Mouse (Mus musculus): ENCODE results near the gene Supt6.

The Supt6 gene

DNA sequence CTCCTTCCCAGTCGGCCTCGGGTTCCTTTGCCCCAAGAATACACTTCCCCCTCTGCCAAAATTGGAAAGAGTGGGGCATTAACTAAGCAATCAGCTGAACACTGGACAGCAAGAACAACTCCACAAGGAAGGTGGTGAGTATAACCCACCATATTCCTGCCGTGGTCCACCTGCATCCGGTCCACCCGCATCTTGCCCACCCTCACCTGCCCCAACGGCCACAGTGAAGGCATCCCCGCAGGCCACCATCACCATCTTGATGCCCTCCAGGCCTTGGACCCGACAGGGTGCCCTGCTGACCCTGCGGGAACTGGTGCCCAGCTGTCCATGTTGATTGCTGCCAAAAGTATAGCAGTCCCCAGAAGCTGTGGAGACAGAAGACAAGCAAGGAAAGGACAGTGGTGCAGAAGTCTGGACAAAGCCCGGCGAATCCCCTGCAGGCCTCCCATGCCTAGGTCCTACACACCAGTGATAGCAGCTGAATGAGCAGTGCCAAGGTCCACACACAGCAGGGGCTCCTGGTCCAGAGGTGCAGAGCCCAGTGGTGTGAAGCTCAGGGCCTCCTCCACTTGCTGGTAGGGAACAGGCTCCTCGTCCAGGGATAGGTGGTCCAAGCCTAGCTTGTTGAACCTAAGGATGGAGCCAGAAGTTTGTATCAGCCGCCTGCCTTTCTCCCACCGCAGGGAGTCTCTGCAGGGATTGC is 78.4 kb downstream of the Supt6 start:
- no peak for DNase-seq (ENCODE audit: low spot score in 2 of 2)

DNA sequence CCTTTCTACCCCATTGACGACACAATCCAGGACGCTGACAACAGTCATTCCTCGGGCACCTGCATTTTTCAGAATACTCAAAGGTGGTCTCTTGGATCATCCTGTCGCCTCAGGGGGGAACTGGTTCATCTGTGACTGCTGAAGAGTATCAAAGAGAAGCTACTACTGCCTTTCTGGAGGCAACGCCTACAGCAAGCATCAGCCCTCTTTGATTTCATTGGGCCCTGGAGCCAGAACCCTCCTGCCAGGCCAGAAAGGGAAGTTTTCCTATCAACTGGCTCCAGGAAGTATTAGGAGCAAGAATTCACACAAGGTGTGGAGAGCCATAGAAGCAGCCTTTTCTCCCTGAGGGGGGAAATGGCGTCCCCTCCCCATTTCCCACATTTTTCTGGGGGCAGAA is 79.1 kb downstream of the Supt6 start:
- DNase-seq (ENCODE audit: low spot score in 2 of 2), result no peak

DNA sequence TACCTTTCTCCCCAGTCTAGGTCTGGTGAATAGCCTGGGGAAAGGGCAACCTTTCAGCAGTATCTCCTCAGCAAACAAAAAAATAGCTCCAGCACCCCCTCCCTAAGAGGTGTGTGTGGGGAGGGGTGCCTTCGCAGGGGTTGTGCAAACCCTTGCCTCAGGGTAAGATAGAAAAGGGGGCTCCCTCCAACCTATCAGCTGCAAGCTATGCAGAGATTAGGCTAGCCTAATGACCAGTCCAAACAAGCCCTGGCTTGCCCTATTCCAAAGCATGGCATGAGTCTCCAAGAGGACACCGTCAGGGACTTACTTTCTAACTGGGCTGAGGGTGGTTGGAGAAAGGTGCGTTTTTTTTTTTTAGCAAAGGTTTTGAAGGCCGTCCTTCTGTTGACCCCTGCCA is 79.6 kb downstream of the Supt6 start:
- no peak for DNase-seq (ENCODE audit: low spot score in 2 of 2)

DNA sequence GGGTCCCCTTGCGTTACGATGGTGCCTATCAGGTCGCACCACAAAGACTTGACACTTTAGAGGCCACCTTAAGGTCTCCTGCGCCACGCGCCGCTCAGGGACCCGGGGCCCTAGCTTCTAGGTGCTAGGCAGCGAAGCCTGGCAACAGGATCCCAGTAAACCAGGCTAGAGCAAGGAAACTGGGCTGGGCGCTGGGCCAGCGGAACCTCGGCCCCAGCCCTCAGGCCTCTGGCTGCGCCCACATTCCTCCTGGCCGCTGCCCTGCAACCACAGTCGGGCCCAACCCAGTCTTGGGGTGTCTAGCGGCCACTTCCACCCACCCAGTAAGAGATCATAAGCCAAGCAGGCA is 80.1 kb downstream of the Supt6 start:
- DNase-seq (ENCODE audit: low spot score in 2 of 2), result peak in 1 of 2 experiments; percentile 30

DNA sequence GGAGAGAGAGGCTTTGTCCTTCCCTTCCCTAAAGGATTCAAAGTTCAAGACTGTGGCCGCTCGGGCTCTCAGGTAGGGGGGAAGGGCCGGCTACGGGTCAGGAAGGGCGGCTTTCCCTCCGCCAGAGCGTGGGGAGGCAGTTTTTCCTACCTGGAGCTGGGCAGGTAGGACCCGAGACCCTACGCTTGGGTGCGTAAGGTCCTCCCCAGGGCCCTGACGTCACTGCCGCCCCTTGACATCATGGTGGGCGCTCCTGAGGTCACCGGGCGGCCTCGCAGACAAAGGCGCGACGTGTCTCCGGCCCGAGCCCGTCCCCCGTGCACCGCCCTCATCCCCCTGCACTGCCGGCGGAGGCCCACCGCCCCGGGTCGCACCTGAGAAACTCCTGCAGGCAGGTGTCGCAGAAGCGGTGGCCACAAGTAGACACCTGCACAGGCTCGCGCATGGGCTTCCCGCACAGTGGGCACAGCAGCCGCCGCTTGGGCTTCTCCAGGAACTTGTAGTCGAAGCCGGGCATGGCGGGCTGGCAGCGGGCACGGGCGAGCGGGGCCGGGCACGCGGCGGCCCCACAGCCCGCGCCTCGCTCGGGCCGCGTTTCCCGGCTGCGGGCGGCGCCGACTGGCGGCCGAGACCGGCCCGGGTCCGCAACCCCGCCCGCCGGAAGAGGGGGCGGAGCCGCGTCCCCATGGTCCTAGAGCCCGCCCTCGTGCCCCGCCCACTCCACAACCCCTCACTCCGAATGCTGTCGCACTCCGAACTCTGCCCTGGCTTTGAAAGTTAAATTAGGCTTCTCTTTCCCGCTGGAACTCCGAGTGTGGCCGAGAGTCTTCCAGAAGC is 80.6 kb downstream of the Supt6 start, which contains the start of gene Traf4:
Traf4 (minus strand) TSS at position 666 of the 837 bp plus-strand sequence.
- peak; percentile 71 to 74 for DNase-seq (ENCODE audit: low spot score in 2 of 2)

DNA sequence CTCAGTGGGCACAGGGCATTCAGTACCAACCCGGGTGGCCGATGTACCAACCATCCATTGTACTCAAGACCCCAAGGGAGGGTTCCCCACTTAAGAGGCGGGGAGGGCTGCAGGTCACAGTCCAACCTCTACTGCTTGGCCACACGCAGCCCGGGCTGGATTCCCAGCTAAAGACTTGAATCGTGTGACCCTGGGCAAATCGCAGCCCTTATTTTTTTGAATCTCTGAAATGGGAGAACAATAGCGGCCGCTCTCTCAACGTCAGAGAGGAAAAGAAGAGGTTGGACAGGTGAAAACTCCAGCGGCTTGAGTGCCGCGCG is 81.2 kb downstream of the Supt6 start:
- no peak for DNase-seq (ENCODE audit: low spot score in 2 of 2)

DNA sequence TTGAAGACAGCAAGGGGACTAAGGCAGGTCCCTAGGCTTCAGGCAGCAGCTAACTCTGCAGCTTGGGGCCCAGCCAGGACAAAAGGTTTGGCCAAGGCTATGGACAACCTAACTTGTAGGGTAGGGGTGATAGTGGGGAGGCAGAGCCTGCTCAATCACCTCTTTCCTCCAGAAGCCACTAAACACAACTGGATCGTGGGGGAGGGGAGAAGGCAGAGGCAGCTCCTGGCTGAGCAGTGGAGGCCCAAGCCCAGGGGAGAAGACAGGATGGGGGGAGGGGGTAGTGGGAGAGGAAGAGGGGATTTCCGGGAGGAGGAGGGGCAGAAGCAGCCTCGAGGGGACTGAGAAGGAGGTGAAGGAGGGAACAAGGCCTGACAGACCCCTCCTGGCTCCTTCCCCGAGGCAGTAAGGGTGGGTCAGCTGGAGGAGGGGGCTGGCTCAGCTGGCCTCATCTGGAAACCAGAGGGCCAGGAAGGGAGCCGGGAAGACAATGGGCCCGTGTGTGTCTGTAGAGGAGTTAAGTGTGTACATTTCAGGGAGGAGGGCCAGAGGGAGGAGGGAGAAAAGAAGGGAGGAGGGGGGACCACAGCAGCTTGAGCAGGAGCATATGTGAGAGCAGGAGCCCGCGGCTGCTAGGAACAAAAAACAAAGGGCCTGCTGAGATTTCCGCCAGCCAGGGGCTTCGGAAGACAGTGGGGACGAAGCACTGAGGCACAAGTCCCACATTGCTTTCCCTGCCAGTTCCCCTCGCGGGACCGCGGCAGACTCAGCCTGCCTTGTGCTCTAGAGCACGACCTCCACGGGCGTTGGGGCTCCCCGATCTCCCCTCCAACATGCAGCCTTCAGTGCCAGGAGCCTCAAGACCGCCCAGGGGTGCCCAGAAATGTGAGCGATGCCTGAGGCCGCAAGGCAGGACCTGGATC is 81.8 kb downstream of the Supt6 start:
- peak in 1 of 2 experiments; percentile 21 for DNase-seq (ENCODE audit: low spot score in 2 of 2)

DNA sequence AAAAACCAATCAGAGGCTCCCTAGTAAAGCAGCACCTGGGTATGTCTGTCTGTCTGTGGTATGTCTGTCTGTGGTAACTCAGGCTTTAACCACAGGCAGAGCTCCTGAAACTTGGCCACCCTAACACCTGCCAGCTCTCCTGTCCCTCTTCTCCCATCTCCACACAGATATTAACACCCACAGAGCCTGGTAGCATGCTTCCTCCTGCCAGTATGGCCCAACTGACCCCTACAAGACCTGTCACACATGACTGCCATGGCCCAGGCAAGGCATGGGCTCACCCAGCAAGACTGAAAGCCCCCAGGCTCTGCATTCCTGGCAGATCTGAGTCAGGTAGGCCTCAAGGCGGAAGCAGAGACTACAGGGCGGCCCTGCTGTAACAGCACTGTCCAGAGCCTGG is 82.7 kb downstream of the Supt6 start:
- DNase-seq (ENCODE audit: low spot score in 2 of 2), result no peak

DNA sequence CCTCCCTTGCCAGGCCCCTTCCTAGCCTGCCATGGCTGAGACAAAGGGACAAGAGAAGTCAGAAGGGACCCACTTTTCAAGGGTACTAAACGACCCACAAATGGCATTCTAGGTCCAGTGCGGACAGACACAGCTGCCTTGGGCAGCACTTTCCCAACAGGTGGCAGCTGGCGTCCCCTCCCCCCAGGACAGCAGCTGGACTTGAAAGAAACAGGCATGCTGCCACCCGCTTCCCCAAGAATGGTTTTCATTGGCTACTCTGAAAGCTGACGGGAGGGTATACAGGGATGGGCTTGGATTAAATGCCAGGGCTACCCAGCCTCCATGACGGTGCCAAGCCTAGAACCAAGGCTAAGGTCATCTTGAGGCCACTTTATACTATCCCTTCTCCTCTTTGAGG is 83.3 kb downstream of the Supt6 start:
- DNase-seq (ENCODE audit: low spot score in 2 of 2), result no peak

DNA sequence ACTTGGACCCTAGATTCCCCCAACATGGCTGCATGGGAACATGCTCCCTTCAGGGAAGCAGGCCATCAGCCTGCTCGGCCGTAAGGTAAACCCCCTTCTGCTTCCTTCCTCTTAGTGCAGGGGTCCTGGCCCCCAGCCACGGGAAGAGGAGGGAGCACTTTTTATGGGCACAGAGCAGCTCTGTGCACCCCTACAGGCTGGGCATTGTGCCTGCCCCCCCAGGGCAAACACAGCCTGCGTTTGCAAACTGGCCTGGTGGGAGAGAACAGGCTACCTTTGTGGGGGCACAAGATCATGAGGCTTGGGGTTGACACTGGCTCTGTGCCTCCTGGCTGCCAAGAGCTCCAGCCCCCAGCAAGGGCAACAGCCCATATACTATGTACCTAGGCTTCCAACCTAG is 83.8 kb downstream of the Supt6 start:
- no peak for DNase-seq (ENCODE audit: low spot score in 2 of 2)

DNA sequence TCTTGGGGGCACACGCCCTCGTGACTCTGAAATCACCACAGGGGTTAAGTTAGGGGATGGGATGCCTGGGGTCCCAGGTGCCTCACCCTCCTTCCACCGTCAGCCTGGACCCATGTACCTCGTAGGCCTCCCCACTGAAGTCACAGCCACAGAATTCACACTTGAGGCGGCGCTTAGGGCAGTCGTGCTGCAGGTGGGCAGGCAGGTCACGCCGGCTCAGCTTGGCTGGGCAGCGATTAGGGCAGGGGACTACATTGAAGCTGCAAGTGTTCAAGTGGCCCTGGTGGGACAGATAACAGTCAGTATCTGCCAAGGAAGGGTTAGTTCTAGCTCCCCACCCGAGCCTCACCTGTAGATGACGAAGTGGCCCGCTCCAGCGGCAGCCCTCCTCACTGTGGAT is 84.6 kb downstream of the Supt6 start:
- no peak for DNase-seq (ENCODE audit: low spot score in 2 of 2)

DNA sequence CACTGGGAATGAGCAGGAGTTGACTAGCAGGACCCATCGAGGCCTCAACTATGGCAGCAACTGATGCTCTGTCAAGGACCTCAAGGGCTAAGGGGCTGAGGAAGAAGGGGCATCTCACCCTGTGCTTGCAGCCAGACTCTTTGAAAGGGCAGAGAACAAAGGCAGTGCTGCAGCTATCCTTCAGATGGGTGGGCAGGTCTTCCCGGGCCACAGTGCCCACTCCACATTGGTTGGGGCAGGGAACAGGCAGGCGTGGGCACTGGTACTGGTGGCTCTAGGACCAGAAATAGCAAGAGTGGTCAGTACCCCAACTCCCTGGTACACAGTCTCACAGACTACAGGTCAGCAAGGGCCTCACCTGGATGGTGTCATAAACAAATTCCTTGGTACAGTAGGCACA is 85.1 kb downstream of the Supt6 start:
- no peak for DNase-seq (ENCODE audit: low spot score in 2 of 2)

DNA sequence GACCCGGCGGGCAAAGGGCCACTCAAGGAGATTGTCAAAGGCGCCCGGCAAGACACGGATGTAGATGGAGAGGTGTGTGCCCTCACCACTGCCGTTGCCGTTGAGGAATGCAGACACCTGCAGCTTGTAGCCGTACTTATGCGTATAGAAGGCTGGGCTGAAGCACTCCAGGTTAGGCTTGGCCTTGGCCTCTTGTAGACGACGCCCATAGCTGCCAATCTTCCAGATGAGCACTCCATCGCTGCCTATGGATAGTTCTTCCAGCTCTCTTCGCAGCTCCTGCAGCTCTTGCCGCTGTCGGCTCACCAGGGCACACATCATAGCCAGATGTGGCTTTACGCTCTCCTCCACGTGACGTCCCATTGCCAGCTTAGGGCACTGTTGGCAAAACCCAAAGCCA is 85.6 kb downstream of the Supt6 start:
- DNase-seq (ENCODE audit: low spot score in 2 of 2), result no peak

DNA sequence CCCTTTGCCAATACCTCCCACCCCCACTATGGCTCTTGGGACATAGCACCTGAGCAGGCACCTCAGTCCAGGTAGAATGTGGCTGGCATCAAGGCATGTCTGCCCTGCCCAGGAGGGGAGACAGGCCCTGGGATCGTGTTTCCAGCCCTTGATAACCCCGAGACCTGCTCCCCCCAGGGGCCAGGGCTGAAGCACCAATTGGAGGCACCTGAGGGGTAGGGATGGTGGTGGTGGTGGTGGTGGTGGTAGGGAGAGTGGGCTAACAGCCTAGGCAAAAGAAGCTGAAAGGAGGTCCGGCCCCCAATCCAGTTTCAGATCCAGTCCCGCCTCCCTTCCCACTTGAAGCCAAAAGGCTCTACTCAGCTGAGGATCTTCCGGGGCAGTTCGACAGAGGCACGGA is 86.2 kb downstream of the Supt6 start:
- DNase-seq (ENCODE audit: low spot score in 2 of 2), result no peak

DNA sequence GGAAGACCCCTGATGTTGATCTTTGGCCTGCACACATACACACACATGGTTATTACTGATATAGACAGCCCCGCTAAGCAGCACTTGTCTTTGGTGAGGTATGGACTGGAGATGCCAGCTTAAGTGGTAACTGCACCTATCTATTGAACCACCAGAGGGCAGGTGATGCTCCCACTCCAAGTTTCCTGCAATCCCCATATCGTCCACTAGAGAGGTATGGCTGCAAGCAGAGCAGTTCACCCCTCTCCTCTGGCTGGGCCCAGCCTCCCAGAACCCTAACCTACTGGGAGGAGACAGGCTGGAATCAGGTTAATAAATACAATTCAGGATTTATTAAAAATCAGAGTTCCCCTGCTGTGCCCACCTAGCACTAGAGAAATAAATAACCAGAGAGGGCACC is 86.7 kb downstream of the Supt6 start:
- peak; percentile 59 to 79 for DNase-seq (ENCODE audit: low spot score in 2 of 2)

Measured in spleen, postnatal 14 days (tissue).